Mouse (Mus musculus) left cerebral cortex, adult 6 months (tissue): Measurements from ENCODE around the gene Klra2. TPM values are rescaled to one million over a fixed set of nuclear protein-coding genes. Genes with fewer than 3 reads are reported as not detected.

ENCODE experiments used
- long read RNA-seq, 2 experiments: library from polyadenylated mRNA; unstranded; transcript quantifications; one replicate each; pipeline ENCODE4 v2.0.0; 2019 to 2020
- polyA plus RNA-seq: library from polyadenylated mRNA; unstranded; fragments of <200 nt; fragmentation: Nextera tagmentation; gene quantifications from 2 replicates; pipeline ENCODE4 v1.2.3, GENCODE M21; 2021

The Klra2 gene
- polyA plus RNA-seq, result not detected in 2 replicates
- long read RNA-seq, experiment 1, result 0 reads
- long read RNA-seq, experiment 2, result 0 reads

GRCm38 (mm10) chr6:131247206-131247605, at the start of gene Klra2:
Klra2 (minus strand) TSS chr6:131247362.

DNA sequence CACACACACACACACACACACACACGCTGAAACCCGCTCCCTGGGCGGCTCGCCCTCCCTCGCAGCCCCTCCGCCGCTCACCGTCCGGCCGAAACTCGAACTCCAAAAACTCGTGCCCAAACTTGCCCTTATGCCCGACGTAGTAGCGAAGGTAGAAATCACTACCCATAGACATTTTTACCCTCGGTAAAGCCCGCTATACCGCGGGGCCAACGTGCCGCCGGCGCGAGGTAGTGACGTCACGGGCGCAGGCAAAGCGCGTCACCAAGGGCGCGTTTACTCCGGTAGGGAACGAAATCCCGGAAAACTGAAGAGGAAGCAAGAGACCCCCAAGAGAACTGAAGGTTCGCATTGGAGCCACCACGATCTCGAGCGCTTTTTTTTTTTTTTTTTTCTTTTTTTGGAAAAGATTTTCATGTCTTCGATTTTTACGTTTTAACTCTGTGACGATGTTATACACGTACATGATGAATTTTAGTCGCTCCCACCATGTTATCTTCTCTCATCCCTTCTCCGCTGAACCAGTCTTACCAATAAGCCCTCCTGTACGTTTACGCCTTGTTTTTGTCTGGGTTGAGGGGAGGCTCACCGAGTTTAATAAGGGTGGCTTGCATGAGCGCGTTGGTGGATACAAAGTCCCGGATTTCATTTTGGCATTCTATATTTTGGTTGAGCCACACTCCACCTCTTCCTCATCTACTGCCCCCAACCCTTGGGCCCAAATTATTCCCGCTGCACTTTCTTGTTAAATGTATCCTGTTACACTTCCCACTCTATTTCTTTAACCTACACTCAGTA, 46.0 kb upstream of the Klra2 start, which contains the start of gene Magohb:
Gene Magohb, minus strand, starts transcription at position 254 of the 798 bp plus-strand sequence.

Other genes starting within 250 kb of the Klra2 start
- 24.4 and 26.5 TPM in 2 replicates for gene Magohb, start 45.9 kb upstream of the Klra2 start, polyA plus RNA-seq
- not detected in 2 replicates for gene Styk1, start 106.2 kb upstream of the Klra2 start, polyA plus RNA-seq
- gene Ybx3, start 141.1 kb upstream of the Klra2 start, polyA plus RNA-seq, result 4.4 and 5.4 TPM in 2 replicates
- not detected in 2 replicates for gene 5430401F13Rik, start 239.0 kb upstream of the Klra2 start, polyA plus RNA-seq
- not detected in 2 replicates for gene Gm6619, start 239.0 kb upstream of the Klra2 start, polyA plus RNA-seq